Mouse (Mus musculus): ENCODE measurements around the gene Rnf180.

- TF ChIP-seq CTCF (IDR thresholded peaks at IDR 0.05; ENCODE audit: borderline replicate concordance, insufficient read depth, low read depth, low read length) (no peak), POLR2A (IDR thresholded peaks at IDR 0.05; ENCODE audit: borderline replicate concordance, insufficient read depth, low read length) (no peak)
These were observed 162.2 kb downstream of the Rnf180 start for GRCm38 (mm10) chr13:105132370-105132769.
